Mouse (Mus musculus) liver (tissue): ENCODE results near the gene Tmprss3.
A peak's percentile ranks its signal among the peaks of the same experiment; 100 is the strongest.

Experiments
- DNase-seq: peaks from one replicate; pipeline ENCODE4 v3.0.0-alpha.2; 2020; ENCODE audit warnings: mixed read lengths

Tmprss3 gene

DNA sequence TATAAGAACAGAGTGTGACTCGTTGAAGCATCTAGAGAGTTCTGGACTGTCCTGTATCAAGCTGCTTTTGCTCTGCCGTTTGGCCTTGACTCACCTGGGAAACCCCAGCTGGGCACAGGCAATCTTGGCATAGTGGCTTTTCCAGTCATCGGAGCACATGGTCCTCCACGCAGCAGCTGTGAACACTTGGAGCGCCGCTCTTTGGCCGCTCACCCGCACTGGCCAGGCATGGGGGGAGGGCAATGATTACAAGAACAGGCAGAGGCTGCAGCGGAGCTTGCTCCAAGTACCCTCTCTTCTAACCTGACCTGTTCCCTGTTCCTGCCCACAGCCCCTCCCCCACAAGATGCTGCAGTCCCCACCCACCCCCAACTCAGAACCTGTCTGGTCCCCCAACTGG is 5.4 kb downstream of the Tmprss3 start:
- DNase-seq, result no peak

DNA sequence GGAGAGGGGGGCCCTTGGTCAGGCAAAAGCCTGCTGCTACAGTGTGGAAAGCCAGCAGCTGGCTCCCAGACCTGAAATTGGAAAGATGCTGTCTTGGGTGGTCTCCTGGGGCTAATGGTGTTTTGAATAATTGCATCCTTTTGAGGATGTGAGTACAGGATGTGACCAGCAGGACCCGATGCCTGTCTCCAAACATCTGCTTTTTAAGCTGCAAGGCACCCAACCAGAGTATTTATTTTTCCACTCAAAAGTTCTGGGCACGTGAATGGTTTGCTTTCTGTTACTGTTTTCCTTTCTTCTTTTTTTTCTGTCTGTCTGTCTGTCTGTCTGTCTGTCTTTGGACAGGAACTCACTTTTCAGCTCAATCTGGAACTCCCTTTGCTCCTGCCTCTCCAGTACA is 6.1 kb downstream of the Tmprss3 start:
- DNase-seq, result no peak

DNA sequence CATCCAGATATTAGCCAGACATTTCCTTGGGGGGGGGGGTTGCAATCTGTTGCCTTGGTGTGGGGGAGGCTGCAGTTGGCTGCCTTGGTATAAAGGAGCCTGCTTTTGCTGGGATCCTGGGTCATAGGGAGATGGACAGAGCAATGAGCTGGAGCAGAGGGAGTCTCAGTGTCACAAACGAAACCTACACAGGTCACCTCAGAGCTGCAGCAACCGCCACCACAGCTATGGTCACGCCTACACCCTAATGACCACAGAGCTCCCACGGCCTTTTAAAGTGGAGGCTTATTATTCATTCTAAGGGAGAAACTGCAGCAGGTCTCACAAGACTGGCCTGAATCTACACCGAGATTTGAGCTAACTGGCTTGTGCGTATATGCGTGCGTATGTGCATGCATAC is 7.0 kb downstream of the Tmprss3 start:
- DNase-seq, result no peak

DNA sequence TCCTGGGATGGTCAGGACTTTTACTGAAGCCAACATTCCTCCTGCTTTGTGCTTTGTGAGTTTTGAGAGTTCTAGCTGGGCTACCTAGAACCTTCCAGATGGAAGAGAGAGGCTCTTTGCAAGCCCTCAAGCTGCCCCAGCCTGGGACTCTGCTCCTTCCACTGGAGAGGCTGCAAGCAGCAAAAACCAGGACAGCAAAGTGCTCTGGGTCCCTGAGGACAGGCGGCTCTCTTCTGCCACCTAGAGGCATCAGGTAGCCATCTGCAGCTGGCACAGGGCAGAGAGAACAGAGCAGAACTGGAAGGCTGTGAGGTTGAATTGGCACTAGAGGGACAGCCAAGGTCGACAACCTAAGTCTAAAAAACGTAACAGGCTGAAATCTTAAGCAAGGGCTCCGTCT is 11.4 kb downstream of the Tmprss3 start:
- peak; percentile 68 for DNase-seq

DNA sequence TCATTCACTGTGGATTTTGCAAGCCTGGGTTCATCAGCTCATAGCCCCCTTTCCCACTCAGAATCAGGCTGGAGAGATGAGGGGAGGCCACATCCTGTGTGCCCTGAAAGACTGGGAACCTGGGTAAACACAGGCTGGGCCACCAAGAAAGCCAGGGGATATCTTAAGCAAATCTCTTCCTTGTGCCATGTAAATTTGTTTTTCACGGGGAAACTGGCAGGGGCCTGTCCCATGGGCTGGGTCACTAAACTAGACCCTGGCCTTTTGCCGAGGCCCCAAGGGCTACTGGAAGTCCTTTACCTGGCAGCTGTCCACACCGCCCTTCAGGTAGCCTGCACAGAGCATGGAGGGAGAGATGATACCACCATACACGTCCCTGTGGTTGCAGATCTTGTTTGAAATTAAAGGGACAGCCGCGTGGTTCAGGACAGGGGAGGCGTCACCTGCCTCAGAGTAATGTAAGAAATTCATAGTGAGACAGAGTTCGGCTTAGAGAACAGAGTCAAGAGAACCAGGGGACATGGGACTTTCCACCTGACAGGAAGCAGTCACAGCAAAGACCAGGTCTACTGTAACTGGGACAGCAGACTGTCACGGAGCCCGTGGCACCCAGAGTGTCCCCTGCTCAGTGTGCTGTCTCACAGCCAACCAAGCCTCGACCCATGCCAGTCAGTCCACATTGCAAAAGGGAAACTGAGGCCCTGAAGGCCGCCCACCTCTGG is 14.3 kb downstream of the Tmprss3 start:
- no peak for DNase-seq

DNA sequence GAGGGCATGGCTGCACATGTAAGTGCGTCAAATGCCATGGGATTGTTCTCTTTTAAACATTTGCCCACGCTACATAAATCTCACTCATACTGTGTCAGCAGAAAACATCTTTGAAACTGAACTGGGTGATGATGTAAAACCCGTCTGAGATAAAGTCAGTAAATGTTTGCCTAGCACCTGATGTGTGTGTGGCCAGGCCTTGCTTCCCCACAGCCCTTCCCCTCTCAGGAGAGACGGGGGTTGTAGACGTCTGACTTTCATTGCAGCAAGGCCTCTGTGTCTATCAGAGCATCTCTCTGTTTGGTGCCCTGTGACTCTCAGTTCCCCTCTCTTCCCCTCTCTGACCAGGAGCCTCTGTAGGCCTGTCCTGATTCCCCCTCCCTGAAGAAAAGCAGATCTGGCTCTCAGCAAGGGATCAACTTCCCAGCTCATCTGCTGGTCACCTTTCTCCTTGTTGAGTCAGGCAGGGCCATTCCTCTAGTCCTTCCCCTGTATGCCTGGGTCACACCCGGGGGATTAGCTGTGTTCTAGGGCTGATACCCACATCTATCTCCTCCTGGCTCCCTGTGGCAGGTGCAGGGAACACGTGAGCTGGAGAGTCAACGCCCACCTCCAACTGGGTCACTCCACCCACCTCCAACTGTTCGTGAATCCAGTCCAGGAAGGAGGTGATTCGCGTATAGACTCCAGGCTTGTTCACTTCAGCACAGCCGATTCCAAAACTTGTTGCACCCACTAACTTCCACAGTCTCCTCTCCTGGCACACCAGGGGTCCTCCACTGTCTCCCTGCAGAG is 15.4 kb downstream of the Tmprss3 start:
- DNase-seq, result no peak

DNA sequence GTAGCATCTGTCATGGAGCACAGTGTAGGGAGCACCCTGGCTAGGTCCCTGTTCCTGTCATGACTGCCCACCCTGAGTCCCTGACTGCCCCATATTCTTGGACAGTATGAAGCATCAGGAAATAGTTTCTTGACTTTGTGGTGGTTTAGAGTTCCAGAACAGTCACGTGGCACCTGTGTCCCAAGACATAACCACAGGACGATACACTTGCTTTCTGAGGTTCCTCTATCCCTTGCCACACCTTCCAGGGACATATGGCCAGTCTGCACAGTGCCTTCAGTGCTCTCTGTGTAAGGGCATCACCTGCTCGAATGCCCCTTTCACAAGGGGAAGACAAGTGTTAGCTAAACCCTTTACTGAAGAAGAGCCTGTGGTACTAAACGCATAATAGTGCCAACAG is 17.3 kb downstream of the Tmprss3 start:
- DNase-seq, result no peak

DNA sequence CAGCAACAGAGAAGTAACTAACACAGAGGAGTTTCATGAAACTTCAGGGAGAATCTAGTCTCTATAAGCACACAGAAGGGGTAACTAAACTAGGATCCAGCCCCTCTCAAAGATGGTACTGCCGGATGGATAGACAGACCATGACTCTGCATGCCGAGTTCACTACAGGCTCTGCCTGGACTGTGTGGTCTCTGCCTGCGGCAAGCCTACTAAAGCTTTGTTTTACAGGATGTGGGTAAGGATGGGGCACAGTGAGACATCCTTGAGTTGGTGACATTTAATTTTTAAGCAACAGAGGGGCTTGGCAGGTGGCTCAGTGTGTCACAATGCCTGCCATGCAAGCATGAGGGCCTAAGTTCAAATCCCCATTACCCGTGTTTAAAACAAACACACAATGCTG is 22.5 kb downstream of the Tmprss3 start:
- DNase-seq, result no peak

DNA sequence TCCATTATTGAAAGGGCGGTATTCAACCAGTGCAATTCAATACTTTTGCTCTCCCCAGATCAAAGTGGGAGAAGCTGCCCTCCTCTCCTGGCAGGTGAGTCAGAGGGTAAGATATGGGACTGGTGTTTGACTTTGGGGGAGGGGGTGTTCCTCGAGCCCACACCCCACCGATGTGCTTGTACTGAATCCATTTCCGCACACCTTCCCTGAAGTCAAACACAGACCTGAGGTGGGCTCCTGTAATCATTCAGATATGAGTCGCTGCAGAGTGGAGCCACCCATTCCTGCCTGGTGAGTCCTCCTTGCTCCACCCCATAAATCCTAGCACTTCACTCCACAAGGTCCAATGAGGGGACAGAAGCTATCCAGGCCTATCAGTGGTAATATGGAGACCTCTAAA is 29.0 kb downstream of the Tmprss3 start:
- DNase-seq, result no peak

DNA sequence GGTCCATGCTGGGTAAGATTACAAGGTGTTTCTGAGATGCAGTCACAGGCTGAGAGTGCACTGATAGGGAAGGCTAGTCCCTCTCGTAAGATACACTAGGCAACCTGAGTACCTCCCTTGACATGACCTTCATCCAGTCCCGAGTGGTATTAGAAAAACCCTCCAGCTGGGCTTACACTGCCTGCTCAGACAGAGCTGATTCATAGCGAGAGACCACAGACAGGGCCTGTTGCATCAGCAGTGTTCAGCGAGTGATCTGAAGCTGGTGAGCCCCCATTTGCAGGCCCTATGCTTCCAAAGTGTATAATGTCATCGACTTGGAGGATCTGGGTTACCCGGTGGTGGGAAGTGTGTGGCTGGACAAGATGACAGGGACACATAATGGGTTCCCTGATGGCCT is 33.6 kb downstream of the Tmprss3 start, which contains the start of gene Tff1:
Gene Tff1, minus strand, starts transcription at position 151 of the 400 bp plus-strand sequence.
- DNase-seq, result no peak

DNA sequence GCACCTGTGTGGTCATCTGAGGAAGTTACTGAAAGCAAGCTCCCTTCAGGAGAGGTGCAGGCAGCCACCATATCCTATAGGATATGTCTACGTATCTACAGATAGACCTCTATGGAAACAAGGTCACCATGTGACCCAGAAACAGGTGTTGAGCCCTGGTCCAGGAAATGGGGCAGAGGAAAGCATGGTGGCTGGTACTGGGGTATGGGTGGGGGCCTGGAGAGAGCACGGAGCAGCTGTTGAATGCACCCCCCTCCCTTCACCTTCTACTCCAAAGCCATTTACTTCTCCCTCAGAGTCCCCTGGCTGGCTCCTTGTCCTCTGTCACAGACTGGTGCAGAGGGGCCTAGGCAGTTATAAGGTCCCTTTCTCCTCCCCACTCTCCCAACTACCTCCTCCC is 35.0 kb downstream of the Tmprss3 start:
- no peak for DNase-seq

DNA sequence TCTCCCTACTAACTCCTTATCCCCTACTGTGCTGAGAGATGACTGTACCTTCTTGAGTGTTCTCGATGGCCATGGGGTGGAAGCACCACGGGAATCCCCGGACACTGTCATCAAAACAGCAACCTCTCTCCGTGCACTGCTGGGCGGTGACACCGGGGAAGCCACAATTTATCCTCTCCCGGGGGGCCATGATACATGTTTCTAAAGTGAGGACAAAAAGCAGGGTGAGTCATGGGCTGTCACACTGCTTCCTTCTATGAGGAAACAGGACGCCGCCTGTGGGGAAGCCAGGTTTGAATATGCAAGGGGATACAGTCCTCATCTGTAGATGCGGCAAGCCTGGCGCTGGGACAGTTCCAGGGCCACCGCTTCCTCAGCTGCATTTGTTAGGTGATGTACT is 36.2 kb downstream of the Tmprss3 start:
- DNase-seq, result no peak

DNA sequence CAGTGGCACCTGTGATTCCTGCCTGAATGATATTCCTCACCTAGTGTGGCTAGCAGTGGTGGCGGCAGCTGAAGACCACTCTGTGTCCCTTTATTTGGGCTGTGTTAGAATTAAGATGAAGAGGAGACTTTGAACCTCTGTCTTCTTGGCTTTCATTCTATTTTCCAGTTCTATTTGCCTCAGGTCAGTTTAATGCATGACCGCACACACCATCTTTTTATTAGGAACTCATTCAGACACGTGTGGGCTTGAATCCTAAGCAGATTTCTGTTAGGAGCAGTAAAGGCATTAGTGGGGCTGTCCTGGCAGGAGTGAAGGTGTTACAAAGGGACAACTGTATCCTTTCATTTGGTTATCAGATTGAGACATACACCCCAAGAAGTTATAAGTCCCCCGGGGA is 38.5 kb downstream of the Tmprss3 start:
- DNase-seq, result no peak

DNA sequence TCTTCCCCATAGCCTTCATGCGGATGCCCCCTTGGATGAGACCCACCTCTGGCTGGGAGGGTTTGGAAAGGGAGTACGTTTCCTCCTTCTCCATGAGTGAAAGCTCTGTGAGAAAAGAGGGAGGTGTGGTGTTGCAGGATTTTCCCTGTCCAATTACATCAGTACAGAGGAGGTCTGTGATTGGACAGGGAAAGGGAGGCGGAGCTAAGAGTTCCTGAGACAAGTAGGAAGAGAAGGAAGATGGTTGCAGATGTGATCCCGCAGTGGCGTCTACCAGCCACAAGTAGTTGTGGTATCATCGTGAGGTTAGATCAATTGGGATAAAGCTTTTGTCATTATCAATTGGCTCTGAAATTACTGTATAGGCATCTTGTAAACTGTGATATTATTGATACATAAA is 40.9 kb downstream of the Tmprss3 start:
- no peak for DNase-seq

DNA sequence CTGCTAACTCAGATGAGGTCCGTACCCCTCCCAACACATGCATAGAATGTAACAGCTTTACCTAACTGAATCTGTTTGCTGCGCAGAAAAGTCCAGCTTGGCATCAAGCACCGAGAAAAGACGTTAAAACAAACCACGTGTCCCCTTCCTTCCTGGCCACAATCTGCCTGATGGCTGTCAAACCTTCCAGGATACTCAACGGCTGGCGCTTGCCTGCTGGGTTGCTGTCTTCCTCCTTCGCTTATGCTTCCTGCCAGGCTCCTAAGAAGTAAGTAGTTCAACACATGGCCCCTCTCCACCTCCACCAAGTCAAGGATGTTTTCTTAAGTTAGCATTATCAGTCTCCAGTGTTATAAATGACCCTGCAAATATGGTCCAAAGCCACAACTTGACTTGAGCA is 45.0 kb downstream of the Tmprss3 start:
- DNase-seq, result no peak

DNA sequence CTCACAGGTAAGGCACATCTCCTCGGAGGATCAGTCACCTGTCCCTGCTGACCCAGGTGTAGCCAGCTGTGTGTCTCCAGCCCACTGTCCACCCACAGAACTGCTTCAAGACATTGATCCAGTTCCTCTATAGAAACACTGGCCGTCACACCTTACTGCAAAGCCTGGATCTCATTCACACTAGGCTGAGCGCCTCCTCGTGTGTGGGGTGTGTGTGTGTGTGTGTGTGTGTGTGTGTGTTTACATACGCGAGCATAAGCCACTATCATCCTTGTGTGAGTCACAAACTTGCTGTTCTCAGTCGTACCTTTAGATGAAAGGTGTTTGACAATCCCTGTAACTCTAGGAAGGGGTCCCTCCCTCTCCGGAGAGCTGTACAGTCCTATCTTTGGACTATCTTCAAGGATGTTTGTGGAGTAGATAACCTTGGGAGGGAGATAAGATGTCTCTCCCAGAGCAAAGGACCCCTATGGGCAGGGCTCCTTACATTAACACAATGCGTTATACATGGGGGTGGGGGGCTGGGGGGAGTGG is 45.7 kb downstream of the Tmprss3 start:
- no peak for DNase-seq

DNA sequence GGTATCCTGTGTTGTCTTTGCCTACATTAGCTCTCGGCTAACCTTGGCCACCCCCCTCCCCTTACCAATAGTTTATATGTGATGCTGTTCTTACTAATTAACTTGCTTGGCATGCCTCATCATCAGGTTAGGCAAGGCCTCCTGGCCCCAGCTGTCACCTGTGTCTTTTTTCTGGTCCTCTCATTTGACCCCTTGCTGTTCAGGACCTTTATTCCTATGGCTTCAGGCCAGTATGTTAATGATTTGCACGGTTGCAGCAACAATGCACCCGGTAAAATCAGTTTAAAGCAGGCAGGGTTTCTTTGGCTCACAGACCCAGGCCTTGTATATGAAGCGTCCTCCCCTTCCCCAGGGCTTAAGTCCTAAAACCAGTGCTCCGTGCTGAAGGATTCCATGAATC is 46.3 kb downstream of the Tmprss3 start:
- no peak for DNase-seq

DNA sequence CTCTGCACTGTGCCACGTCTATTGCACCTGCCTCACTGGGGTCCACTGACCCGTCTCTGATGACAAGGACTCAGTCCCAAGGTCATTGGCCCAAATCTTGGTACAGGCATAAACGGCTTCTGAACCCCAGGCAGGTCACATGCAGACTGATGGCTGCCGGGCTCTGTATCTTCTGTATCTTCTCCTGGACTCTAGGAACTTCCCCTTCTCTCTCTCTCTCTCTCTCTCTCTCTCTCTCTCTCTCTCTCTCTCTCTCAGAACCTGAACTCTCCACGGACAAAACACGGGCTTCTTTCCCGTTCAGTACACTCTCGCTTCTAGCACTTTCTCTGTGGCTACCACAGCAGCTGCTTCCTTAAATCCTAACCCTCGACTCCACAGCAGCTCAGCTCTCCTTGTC is 52.8 kb downstream of the Tmprss3 start:
- no peak for DNase-seq

DNA sequence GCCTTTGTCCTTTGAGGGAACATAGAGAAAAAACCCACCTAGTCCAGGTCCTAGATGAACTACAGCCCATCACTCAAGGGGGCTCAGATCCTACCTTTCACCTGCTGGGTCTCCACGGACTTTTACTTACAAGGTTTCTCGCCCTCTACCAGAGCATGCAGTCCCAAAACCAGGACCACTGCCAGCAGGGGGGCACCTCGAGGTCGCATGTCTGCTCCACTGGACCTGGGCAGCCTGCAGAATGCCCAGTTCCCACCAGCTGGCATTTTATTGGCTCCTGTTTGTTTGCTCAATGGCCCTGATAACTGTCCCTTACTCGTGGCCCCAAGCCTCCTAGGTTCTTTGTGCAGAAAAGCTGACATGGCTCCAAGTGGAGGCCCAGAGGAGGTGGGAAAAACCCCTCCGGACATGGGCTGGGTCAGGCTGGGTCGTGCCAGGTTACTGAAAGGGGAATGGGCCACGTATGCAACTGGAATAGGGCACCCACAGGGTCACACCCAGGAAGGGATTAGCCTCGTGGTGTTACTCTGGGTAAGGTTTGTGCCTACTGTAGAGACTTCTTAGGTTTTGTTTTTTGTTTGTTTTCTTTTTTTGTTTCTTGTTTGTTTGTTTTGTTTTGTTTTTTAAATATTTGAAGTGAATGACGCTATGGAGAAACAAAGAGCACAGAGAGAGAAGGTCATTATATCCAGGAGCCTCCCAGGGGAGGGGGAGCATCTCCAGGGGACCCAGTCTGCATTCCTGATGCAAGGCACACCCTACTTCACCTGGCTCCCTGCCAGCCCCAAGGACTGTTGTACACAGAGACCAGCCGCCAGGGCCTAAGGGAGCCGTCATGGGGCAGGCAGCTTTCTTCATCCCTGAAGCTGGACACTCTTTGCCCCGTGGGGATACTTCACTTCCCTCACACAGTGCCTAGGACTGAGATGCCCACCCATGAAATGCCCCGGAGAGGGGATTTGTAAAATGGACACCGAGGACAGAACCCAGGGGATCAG is 54.4 kb downstream of the Tmprss3 start, which contains the start of gene Tff2:
Gene Tff2, minus strand, starts transcription at position 243 of the 998 bp plus-strand sequence.
- DNase-seq, result peak; percentile 15

DNA sequence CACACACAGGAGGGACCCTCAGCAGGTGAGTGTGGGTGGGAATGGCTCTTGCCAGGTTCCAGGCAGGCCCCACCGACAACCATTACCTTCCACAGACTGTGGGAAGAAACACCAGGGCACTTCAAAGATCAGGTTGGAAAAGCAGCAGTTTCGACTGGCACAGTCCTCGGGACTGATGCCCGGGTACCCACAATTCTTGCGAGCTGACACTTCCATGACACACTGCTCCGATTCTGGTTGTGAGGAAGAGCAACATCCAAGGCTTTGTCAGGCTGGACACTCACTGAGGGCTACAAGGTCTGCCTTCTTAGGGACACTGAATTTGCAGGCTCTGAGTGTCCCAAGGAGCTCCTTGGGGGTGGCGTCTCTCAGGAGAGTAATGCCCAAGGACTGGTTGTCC is 56.7 kb downstream of the Tmprss3 start:
- DNase-seq, result no peak

DNA sequence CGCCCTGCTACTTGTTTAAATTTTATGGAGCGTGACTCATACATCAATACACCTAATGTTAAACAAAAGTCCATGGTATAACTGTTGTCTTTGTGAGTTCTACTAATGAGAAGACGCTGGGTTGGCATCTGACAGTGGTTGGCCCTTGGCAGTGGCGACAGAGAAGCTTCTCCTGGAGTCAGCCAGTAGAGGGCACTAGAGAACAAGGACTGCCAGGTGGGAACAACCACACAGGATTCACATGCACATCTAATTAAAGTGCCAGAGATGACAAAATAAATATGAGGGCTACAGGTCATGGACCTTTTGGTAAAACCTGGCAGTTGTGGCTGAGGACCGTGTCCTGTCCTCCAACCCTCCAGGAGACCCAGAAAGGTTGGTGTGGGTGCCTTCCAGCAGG is 60.4 kb downstream of the Tmprss3 start:
- peak; percentile 54 for DNase-seq

DNA sequence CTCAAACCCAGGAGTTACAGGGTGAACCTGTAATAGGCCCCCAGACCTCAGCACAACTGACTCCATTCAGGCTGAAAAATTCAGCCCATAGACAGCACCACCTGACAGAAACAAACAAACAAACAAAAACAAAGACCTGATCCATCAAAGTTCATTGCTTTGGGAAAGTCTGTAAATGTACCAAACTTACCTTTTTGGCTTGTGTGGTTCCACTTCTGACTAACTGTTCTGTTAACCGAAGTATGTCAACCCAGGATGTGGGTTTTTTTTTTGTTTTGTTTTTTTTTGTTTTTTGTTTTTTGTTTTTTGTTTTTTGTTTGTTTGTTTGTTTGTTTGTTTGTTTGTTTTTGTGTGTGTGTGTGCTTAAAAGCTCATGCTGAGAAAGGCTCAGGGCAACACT is 62.0 kb downstream of the Tmprss3 start:
- DNase-seq, result no peak

DNA sequence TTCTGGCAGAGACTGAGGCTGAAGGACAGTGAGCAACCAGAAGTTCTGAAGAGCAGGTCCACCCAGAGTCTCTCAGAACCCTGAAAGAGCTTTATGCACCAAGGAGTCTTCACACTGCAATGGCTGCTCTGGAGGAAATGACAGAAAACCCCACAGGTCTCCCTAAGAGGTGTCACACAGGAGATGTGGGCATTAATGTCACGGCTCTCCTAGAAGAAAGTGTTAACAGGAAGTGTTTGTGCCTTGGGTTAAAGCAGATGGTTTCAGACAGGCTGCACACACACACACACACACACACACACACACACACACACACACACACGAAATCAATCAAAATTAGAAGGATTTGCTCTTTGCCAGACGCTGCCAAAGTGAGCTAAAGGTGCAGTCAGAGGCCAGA is 62.5 kb downstream of the Tmprss3 start:
- DNase-seq, result no peak
